Mouse (Mus musculus) mouse trophoblast stem cell (cell line): ENCODE measurements around the gene Relch.
"Not testable (repeated sequence)": the region's sequence is repeated elsewhere in the genome, so short reads cannot be mapped to it uniquely, and the experiment has no call there.

ENCODE experiments used
- in situ Hi-C, 2 experiments: fragments of 300-500 bp; cut with MseI, MboI; formaldehyde crosslinking; loops; 2 replicates in 1 of 2; 3 replicates in 1 of 2; pipeline ENCODE4 v1.15.1; 2025

The Relch gene

DNA sequence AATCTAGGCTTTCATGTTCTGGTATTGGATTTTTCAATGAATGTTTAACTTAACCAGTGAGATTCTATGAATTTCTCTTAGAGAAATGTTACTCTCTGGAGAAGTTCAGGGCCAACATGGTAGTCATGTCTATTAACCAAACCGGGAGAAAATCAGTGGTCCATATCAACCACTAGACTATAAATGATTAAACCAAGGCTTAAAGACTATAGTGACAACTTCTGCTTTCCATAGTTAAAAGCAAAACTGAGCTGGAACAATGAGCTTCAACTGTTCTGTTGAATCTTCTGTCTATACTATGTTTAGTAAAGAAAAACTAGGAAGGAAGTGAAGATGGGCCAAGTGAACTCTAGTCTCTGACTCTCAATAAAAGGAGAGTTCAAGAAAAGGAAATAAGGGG is 82.8 kb downstream of the Relch start:
- in situ Hi-C loops, result no loop called here

DNA sequence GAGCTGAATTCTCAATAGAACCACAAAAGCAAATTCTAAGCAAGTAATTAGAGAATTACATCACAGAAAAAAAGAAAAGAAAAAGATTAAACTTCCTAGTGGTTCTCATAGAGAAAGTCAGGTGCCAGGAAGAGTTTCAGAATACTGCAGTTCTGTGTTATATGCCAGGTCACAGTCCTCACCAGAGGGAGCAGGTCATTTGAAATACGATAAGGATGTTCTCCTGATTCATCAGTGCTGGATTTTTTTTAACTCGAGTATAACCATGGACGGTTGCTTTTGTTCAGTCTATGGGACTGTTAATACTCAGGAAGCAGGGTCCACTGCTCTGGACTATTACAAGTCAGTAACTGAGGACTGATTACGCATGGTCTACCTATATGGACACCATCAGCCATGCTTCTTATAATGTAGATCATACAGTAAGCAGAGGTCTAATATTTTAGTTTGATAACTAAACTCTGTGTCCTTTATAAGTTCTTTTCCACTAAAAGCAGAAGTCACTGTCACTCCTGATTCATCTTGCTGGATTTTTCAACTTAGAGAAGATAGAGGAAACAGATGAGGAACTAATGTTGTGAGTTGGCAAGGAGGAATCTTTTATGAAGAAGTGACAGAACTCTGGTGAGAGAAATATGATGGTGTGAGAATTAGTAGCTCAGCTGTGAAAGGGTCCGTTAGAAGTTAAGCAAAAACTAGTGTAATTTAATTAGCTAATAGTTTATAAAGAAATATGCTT is 83.4 kb downstream of the Relch start:
- in situ Hi-C loops, result no loop called here

DNA sequence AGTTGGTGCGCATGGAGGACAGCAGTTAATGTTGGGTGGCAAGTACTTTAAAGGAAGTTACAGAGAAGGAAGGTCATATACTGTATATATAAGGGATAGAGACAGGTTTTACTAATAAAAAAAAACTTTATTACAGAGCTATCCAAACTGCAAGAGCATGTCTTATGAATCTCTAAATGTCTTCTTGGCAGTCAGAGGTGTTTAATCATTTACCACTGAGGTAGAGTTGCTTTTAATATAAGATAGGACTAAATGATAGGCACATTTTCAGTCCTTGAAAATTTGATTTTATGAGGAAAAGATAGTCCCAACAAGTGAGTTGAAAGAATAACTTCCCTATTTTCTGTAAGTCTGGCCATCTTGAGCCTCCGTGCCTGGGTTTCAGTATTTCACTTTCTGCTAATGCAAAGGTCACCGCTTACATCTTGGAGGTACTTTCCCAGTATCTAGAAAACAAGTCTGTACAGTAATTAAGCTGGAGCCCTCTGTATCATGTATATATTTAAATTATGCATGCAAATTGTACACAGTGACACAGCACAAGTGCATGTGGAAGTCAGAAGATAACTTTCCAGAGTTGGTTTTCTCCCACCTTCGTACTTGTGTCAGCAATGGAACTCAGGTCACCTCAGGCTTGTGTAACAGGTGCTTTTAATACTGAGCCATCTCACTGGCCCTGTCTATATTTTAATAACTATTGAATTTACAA is 84.6 kb downstream of the Relch start:
- in situ Hi-C loops, result no loop called here

DNA sequence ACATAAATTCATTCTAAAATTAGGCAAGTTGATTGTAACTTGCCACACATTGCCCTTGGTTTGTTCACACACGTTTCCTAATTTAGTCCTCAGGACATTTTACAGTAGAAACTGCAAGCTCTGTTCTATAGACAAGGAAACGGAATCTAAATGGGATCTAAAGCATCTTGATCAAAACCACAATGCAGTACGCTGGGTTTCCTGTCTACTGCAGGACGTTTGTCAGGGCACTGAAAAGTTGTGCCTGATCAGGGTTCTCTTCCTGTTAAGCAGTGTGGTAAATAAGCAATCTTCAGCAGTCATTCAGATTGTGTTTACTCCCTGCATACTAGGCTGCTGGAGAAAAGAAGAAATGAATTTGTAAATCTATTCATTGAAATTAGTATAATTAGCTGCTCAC is 88.5 kb downstream of the Relch start:
- in situ Hi-C loops, result no loop called here

DNA sequence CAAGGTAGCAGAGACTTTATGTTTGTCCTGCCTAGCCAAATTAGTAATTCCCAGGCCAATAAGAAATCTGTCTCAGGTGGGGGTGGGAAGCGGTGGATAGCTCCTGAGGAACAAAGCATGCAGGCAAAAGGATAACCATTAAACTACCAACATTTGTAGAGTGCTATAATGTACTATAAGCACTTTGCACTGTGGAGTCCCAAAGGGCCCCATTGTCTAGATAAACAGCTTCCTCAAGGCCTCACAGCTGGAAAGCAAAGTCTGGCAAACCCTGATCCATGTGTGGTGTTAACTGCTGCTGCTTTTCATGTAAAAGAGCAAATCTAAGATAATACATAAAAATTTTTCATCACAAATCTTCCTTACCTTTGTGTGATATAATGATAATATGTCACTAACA is 89.3 kb downstream of the Relch start:
- in situ Hi-C loops, result no loop called here

DNA sequence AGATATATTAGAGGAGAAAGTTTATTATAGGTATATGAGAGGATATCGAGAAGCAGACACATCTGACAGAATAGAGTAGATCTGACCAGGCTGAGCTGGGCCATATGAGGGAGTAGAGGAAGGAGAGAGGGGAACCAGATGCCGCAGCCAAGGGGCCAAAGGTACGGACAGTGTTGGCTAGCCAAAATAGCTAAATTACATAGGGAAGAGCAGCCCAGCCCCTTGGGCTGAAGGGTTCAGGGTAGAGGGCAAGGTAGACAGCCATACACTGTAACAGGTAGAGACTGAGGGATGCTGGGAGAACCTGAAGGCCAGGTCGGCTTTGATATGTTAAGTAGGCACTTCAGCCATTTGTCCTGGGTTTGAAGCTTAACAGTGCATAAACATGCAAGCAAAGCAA is 95.1 kb downstream of the Relch start:
- in situ Hi-C loops, result no loop called here

DNA sequence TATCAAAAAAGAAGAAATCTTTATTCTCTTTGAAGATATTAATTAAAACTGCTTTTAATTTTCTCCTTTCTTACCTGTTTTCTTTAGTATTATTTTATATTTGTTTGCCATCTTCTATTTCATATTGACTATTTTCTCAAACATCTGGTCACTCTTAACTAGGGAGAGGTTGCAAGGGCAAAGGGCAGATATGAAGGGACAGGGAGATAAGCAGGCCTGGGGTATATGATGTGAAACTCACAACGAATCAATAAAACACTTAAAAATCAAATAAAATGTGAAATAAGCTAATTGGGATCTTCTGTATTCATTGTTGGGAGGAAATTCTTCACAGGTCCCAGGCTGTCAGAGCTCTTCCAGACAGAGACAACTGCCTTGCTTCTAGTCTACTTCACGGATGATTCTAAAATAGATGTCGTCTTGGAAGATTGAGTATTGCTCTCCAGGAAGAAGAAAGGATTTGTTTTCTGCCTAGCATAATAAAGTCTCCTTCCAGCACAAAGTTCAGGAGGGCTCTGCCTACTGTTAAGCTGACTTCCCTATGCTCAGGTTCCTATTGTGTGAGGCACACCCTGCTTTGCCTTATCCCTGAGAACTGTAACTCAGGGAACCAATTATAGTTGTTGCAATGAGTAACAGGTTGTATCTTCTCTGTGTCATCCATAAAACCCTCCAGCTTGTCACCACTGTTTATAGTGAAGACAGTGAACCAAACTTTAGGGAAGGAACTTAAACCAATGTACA is 95.9 kb downstream of the Relch start:
- in situ Hi-C loops, result no loop called here

GRCm38 (mm10) chr1:105765586-105765985 is 101.9 kb downstream of the Relch start:
- in situ Hi-C loops, result no loop called here

- in situ Hi-C loops, result not testable (repeated sequence)
These were observed 102.4 kb downstream of the Relch start for GRCm38 (mm10) chr1:105766099-105766498.

DNA sequence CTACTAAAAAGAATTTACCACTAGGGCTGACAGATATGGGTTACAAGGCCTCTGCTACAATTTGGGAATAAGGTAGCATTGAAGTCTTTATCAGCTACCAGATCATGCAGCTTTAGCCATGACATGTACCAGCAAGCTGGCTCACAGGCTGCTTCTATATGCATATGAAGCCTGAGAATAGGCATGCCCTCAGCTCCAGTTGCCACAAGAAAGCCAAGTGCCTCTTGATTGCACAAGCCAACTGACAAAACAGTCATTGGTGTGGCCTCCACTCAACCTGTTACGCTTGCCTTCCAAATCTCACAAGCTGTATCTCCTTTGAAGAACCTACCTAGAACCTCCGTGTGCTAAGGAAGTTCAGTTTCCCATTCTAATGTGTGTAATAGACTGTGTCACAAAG is 104.7 kb downstream of the Relch start:
- in situ Hi-C loops, result no loop called here

GRCm38 (mm10) chr1:105770685-105771084 is 107.0 kb downstream of the Relch start:
- in situ Hi-C loops, result no loop called here

GRCm38 (mm10) chr1:105776426-105776825 is 112.8 kb downstream of the Relch start:
- in situ Hi-C loops, result no loop called here

DNA sequence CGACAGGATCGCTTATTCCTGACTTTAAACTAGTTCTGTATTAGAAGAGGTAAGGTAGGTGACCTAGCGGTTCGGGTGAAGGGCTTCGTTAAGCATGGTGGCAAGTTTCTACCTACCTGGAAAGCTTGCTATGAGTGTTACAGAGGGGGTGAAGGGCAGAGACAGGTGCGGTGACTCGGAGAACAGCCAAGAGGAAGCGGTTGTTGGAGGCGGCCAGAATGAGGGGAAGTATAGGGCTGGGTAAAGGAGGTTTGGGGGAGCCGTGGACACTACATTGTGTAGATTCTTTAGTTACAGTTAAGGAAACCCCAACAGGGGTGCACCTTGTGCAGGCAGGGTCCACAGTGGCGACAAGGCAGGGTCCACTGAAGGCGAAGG is 116.4 kb downstream of the Relch start:
- in situ Hi-C loops, result no loop called here

DNA sequence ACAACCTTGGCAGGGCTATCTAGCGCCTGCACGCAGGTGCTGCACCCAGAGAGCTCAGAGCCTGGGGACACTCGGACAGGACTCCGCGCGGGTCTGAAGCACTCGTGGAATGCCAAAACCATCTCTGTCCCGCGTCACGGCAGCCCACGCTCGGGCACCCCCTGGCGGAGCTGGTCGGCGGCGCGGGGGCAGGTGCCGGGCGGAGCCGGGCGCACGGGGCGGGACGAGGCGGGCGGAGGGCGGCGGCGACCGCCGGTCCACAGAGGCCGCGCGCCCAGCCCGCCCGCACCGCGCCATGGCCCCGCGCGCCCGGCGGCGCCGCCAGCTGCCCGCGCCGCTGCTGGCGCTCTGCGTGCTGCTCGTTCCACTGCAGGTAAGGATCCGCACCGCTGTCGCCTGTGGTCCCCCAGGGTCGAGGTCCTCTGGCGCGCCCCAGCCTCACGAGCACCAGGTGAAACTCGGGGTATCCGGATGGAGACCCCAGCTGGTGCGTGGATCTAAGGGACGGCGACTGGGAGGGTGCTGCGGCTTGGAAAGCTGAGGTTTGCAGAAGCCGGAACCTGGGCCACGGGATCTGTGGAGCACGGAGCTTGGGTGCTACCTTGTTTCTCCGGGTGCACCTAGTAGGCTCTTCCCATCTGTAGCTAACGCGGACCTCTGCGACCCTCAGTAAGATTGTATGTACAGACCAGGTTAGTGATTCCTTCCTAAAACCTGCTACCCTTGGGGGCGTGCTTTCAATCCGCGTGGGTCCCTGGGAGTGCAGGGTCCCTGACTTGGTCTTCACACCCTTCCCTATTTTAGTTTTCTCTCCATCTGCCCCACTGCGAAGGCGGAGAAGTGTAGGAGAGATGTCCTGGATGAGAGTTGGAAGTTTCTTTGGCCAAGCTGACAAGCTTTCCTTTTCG is 117.0 kb downstream of the Relch start, which contains the start of gene Tnfrsf11a:
Tnfrsf11a (plus strand) TSS at position 262 of the 908 bp plus-strand sequence.
- in situ Hi-C loops, result no loop called here

DNA sequence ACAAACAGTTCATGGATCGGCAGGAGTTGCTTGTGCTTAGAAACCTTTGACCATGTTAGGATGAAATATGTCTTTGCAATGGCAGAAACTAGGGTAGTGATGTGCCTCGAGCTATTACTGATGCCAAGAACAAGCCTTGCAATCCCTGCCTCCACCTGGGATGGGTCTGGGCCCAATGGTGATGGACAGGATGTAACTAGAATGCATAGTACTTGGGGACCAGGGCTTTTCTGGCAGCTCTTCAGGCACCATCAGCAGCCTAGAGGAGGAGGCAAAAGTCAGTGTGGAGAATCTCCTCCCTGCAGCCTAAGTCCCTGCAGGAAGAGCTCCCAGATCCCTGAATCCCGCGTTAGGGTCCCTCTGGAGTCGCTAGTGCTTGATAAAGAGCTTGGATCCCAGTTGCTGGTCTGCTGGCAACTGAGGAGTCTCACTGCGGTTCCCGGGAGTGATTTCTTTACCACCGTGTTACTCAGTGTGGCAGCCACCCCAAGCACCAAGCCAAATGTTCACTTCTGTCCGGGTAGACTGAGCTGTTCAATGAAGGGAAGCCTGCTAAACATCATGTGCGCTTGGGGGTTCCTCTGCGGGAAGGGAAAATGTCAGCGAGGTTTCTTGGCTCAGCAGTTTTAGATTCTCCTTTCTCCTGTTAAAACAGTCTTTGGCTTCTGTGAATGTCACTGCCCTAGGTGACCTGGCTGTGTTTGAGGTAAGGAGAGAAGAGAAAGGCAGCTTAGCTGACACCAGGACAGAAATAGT is 117.9 kb downstream of the Relch start:
- in situ Hi-C loops, result no loop called here

GRCm38 (mm10) chr1:105784257-105785016 is 120.8 kb downstream of the Relch start:
- in situ Hi-C loops, result no loop called here

- in situ Hi-C loops, result no loop called here
These were observed 121.5 kb downstream of the Relch start for GRCm38 (mm10) chr1:105785146-105785545.

GRCm38 (mm10) chr1:105786731-105787357 is 123.2 kb downstream of the Relch start:
- in situ Hi-C loops, result no loop called here

GRCm38 (mm10) chr1:105790103-105790502 is 126.4 kb downstream of the Relch start:
- in situ Hi-C loops, result no loop called here

DNA sequence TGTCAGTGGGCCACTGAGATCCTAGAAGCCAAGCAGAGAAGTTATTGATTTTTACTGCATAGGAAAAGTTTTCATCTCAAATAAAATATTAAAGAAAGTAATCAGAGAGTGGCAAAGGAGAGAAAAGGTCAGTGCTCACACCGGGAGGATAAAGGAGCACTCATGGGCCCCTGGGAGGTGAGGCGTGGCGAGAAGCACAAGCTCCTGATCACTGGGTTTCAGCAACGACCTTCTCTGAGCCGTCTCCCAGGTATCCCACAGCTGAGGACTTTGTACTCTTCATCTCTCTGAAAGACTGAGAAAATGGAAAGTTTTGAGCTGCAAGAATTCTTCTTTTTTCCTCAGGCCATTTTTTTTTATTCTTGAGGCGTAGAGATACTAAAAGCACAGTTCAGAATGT is 131.0 kb downstream of the Relch start:
- in situ Hi-C loops, result no loop called here
